Mouse (Mus musculus) bone marrow, adult 2 months (tissue): ENCODE results near the gene Lst1. TPM values are rescaled to one million over a fixed set of nuclear protein-coding genes. Genes with fewer than 3 reads are reported as not detected.

Source experiments
- H3K27ac ChIP-seq: fragments of 200-500 bp; 2 replicates; pipeline ENCODE4 v1.5.1; 2012; ENCODE audit warnings: low read depth, mild to moderate bottlenecking, control low read depth, inconsistent platforms, low read length; ENCODE audit not compliant: control insufficient read depth, poor library complexity, insufficient read depth
- H3K4me1 ChIP-seq: fragments of 200-500 bp; 2 replicates; pipeline ENCODE4 v1.6.1; 2011; ENCODE audit warnings: low read length; ENCODE audit not compliant: control insufficient read depth, insufficient read depth
- H3K4me3 ChIP-seq: fragments of 200-500 bp; replicated peaks from 2 replicates; pipeline ENCODE3; 2011; ENCODE audit warnings: mild to moderate bottlenecking, low read depth, low read length, control low read depth; ENCODE audit not compliant: control insufficient read depth
- CTCF ChIP-seq: fragments of 200-500 bp; IDR thresholded peaks from 2 replicates; pipeline ENCODE4 v1.5.1; 2011; ENCODE audit warnings: low read length, control low read depth; ENCODE audit not compliant: control insufficient read depth, insufficient read depth
- POLR2A ChIP-seq: fragments of 200-500 bp; IDR thresholded peaks from 2 replicates; pipeline ENCODE4 v1.6.1; 2011; ENCODE audit warnings: low read depth, mild to moderate bottlenecking, control low read depth, low read length, borderline replicate concordance; ENCODE audit not compliant: control insufficient read depth
- WGBS: fragments of 180-500 bp; shearing (Covaris S2); methylation state at CpG from one replicate; pipeline ENCODE4 v1.1.7; 2018; 5-methylcytosine and 5-hydroxymethylcytosine counted together
- polyA plus RNA-seq: library from polyadenylated mRNA; stranded (reverse); fragments of >200 nt; gene quantifications from 2 replicates; pipeline ENCODE4 v1.2.4, GENCODE M21; 2011; ENCODE audit warnings: low replicate concordance; ENCODE audit not compliant: missing spikeins, insufficient read depth, insufficient read length

Gene Lst1
- polyA plus RNA-seq, 1 experiment = 139 TPM

GRCm38 (mm10) chr17:35156461-35157200 lies 31.6 kb downstream of the Lst1 start:
- H3K27ac ChIP-seq = no peak overlapping the region; the same call in 1 of the 2 replicates
- H3K4me1 ChIP-seq = no peaks in the 10 kb centered on the region
- no peak for TF ChIP-seq POLR2A
- no peak for TF ChIP-seq CTCF
- 91% methylated on average over 33 of the region's 33 CpGs for WGBS
- no peak overlapping the region for H3K4me3 ChIP-seq

GRCm38 (mm10) chr17:35155451-35155850 lies 32.8 kb downstream of the Lst1 start:
- Histone ChIP-seq H3K27ac (no peak overlapping the region), H3K4me3 (no peak overlapping the region), H3K4me1 (no peaks in the 10 kb centered on the region)
- no peak for TF ChIP-seq POLR2A
- no peak for TF ChIP-seq CTCF
- 92% methylated on average over 12 of the region's 12 CpGs for WGBS

- WGBS = 84% methylated on average over 7 of the region's 7 CpGs
- H3K27ac ChIP-seq = no peak overlapping the region
- no peak overlapping the region for H3K4me3 ChIP-seq
- H3K4me1 ChIP-seq = no peaks in the 10 kb centered on the region
- TF ChIP-seq POLR2A (no peak), CTCF (no peak)
These were observed 33.6 kb downstream of the Lst1 start for GRCm38 (mm10) chr17:35154616-35155015.

- Histone ChIP-seq H3K27ac (no peak overlapping the region), H3K4me3 (no peak overlapping the region), H3K4me1 (no peaks in the 10 kb centered on the region)
- TF ChIP-seq CTCF (no peak), POLR2A (no peak)
- 86% methylated on average over 4 of the region's 4 CpGs for WGBS
These were observed 34.3 kb downstream of the Lst1 start for GRCm38 (mm10) chr17:35153931-35154330.

- H3K4me1 ChIP-seq = no peaks in the 10 kb centered on the region
- no peak for TF ChIP-seq CTCF
- no peak for TF ChIP-seq POLR2A
- no peak overlapping the region for H3K27ac ChIP-seq
- WGBS = 88% methylated on average over 9 of the region's 9 CpGs
- H3K4me3 ChIP-seq = no peak overlapping the region
These were observed 35.2 kb downstream of the Lst1 start for GRCm38 (mm10) chr17:35153077-35153476.

- 91% methylated on average over 4 of the region's 4 CpGs for WGBS
These were observed 36.1 kb downstream of the Lst1 start for GRCm38 (mm10) chr17:35152121-35152520.

GRCm38 (mm10) chr17:35147922-35148639 lies 40.2 kb downstream of the Lst1 start:
- no peak overlapping the region for H3K27ac ChIP-seq
- no peaks in the 10 kb centered on the region for H3K4me1 ChIP-seq
- no peak overlapping the region for H3K4me3 ChIP-seq
- WGBS = 70% methylated on average over 5 of the region's 5 CpGs
- TF ChIP-seq POLR2A = no peak

More at GRCm38 (mm10) chr17:35152121-35152520, 36.1 kb downstream of the Lst1 start:
- no peaks in the 10 kb centered on the region for H3K4me1 ChIP-seq
- H3K27ac ChIP-seq = no peak overlapping the region
- H3K4me3 ChIP-seq = no peak overlapping the region
- no peak for TF ChIP-seq POLR2A
- TF ChIP-seq CTCF = no peak

- WGBS = 86% methylated on average over 3 of the region's 3 CpGs
- TF ChIP-seq CTCF (no peak), POLR2A (no peak)
- Histone ChIP-seq H3K4me3 (no peak overlapping the region), H3K27ac (no peak overlapping the region), H3K4me1 (no peaks in the 10 kb centered on the region)
These were observed 40.9 kb downstream of the Lst1 start for GRCm38 (mm10) chr17:35147348-35147747.

- no peak overlapping the region for H3K27ac ChIP-seq
- TF ChIP-seq CTCF = no peak
- TF ChIP-seq POLR2A = no peak
- 90% methylated on average over 5 of the region's 5 CpGs for WGBS
- no peaks in the 10 kb centered on the region for H3K4me1 ChIP-seq
- H3K4me3 ChIP-seq = no peak overlapping the region
These were observed 42.1 kb downstream of the Lst1 start for GRCm38 (mm10) chr17:35146139-35146538.
